Mouse (Mus musculus): ENCODE measurements around the gene Chst10.
A peak's percentile ranks its signal among the peaks of the same experiment; 100 is the strongest.

The Chst10 gene

GRCm38 (mm10) chr1:38897431-38898248 is at the start of gene Chst10:
TSS of gene Chst10 (minus strand) at chr1:38898161.
- DNase-seq = peak; percentile 94

GRCm38 (mm10) chr1:38939608-38940007 is 41.6 kb upstream of the Chst10 start:
- DNase-seq = peak; percentile 5

DNA sequence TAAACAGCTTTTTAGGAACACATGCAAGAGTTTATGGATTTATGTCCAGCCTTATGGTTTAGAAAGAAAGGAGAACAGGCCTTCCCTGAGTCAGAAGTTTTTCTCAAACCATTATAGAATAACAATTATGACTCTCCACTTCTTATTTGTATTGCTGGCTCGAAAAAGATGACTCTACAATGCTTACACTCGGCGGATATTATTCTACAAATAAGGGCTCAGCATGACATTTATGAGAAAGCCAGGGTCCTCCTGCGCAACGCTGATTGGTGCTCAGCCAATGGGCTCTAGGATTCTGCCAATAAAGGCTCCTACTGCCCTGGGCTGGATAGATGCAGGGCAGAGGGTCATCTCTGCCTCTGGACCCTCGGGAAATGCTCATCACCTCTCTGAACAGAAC is 40.9 kb upstream of the Chst10 start, which contains the start of gene Nms:
Nms (plus strand) TSS at position 301 of the 400 bp plus-strand sequence.
- DNase-seq = no peak

DNA sequence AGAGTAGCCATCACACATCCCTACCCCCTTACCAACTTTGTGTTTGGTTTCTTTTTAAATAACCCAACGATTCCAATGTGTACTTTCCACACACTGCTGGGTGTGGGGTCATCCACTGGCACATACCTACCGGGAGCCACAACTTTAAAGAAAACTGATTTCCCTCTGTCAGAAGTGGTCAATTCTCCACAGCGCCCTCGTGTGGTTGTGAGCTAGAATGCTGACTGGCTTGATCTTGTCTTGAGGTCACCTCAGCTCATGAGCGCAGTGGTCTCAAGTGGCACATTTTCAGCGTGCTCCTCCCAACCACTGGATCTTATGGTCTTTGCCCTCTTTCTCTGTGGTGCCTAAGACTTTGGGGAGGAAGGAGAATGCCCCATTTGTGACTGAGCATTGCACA is 38.8 kb upstream of the Chst10 start:
- DNase-seq = peak; percentile 51

- peak; percentile 52 for DNase-seq
These were observed 36.7 kb upstream of the Chst10 start for GRCm38 (mm10) chr1:38934668-38935067.

- no peak for DNase-seq
These were observed 32.8 kb upstream of the Chst10 start for GRCm38 (mm10) chr1:38930767-38931166.

DNA sequence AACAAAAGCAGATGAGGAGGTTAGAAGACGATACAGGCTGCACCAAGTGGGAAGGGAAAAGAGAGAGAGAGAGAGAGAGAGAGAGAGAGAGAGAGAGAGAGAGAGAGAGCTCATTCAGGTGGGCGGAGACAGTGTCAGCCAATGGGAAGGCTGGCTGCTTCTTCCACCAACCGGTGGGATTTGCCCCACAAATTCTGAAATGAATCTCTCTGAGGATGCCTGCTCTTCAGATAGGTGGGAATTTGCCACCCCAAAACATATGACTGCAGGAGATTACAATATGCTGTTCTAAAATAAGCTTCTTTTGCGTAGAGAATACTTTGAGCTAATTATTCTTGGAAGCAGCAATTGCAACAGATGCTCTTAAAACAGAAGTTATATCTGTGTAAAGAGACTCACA is 31.5 kb upstream of the Chst10 start:
- DNase-seq = no peak

- DNase-seq = no peak
These were observed 31.0 kb upstream of the Chst10 start for GRCm38 (mm10) chr1:38928996-38929395.

DNA sequence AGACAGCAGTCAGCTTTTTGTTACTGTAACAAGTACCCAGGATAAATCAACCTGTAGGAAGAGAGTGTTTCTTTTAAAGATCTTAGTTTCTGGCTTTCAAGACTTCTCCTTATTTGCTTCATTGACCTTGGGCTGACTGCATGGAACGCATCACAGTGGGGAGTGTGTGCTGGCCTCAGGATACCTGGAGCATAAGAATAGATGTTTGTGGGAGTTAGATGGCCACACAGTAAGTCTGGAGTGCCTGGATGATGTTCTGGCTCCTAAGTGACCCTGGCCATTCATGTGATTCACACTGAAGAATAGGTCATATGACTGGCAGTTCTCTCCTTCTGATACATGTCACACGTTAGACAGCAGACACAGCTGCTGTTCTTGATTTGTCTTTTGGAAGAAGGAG is 6.0 kb upstream of the Chst10 start:
- no peak for DNase-seq

DNA sequence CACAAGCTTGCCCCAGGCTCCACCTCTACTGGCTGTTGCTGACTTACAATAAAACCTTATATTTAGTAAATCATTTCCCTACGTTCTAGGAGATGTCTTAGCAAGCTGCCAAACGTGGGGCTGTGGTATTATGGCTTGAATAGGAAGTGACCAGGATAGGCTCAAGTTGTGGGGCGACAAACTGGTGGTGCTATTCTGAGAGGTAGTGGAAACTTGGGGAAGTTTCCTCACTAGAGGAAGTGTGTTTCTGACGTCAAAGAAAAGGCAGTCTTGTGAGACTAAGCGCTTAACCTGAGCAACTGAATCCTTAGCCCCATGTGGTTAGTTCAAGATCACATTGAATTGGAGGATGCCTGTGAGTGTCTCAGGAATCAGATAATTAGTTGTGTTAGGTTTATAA is 4.6 kb upstream of the Chst10 start:
- no peak for DNase-seq

- DNase-seq = no peak
These were observed 4.9 kb downstream of the Chst10 start for GRCm38 (mm10) chr1:38893081-38893480.

DNA sequence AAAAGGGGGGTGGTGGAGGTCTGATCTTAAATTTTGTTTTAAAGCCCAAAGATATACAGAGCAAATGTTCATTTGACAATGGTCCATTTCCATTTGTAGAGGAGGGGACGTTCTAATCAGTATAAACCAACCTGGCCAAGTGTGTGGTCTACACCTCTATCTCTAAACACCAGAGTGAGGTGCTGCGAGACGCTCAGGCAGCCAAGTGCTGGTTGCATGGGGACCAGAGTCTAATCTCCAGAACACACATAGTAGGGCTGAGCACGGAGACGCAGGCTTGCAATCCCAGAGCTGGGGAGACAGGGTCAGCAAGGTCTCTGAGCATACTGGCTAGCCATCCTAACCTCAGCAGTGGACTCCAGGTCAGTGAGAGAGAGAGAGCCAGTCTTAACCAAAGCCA is 6.5 kb downstream of the Chst10 start:
- no peak for DNase-seq

GRCm38 (mm10) chr1:38888803-38889202 is 9.2 kb downstream of the Chst10 start:
- DNase-seq = no peak

- DNase-seq = no peak
These were observed 10.9 kb downstream of the Chst10 start for GRCm38 (mm10) chr1:38887011-38887410.

- no peak for DNase-seq
These were observed 11.4 kb downstream of the Chst10 start for GRCm38 (mm10) chr1:38886602-38887001.

DNA sequence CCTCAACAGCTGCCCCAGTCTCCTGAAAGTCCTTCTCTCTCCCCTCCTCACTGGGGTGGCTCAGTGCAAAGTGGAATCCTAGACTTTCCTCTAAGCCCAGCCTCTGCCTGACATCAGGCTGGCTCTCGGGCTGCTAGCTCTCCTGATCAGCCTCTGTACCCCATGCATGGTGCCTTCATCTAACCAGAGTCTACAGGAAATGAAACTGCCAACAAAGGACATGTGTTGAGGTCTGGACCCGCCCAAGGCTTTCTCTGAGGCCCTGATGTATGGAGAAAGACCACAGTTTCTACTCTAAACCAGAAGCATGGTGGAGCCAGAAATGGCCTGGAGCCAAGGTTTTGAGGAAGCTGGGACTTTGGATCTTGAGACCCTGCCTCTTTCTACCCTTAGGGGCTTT is 12.0 kb downstream of the Chst10 start:
- peak; percentile 64 for DNase-seq

DNA sequence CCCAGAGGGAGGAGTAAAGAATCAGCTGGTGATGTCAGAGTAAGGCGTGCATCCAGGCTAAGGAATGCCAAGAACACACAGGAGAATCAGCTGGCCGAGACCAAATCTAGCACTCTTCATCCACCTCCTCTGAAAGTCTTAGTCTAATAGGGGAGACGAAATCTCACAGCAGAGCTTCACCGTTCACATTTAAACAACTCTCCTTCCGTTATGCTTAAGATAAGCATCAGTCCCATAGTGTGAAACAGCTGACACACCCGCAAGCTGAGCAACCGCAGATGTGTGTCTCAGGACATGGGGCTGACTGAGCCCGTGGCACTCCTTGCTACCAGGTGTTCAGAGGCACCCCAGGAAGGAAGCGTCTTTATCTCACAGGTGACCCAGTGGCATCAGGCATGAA is 14.2 kb downstream of the Chst10 start:
- DNase-seq = peak; percentile 67

DNA sequence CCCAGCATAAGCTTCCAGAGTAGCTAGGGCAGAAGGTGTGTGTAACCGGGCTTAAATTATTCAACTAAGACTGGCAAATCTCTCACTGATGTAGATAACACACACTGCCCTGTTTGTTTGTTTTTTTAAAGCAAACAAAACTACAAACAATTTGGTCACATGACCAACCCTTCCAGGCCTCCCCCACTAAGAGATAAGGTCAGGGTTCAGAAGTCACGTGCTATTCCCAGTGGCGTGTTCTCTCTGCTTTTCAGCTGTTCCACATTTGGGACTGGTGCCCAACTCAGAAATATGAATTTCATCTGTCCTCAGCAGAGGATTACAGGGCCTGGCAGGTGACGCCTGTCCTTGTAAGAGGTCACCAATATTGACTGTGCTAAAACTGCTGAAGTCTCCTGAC is 15.2 kb downstream of the Chst10 start:
- DNase-seq = no peak

DNA sequence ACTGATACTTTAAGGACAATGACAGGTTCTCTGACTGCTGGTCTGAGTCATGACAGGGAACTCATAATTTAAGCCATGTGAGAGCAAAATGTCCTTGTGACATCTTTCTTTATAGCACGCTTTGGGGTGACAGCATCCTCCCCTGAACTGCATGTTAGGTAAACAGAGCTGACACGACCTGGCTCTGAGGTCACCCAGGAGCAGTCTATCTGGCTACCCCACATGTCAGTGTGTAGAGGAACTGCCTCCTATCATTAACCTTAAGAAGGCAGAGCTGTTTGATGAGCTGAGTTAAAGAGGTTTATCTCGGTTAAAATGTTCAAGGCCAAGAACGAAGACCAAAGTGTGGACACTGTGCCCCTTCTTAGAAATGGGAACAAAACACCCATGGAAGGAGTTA is 16.6 kb downstream of the Chst10 start:
- no peak for DNase-seq

GRCm38 (mm10) chr1:38876671-38877382 is 21.1 kb downstream of the Chst10 start:
- DNase-seq = peak; percentile 37

DNA sequence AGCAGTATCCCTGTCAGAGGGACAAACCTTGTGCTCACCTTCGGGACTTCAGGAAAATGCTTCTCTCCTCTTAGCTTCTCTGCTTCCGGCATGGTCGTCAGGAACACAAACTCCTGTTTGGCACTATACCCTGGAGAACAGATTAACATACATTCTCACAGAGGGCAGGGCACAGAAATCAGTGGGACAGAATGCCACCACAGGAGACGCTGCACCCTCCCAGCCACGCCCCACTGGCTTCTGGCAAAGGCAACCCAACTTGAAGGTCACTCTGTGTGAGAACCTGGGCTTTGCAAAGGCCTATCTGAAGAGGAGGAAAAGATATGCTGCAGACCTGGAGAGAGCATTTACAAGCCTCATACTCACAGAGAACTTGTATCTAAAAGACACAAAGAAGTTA is 24.1 kb downstream of the Chst10 start:
- DNase-seq = no peak

DNA sequence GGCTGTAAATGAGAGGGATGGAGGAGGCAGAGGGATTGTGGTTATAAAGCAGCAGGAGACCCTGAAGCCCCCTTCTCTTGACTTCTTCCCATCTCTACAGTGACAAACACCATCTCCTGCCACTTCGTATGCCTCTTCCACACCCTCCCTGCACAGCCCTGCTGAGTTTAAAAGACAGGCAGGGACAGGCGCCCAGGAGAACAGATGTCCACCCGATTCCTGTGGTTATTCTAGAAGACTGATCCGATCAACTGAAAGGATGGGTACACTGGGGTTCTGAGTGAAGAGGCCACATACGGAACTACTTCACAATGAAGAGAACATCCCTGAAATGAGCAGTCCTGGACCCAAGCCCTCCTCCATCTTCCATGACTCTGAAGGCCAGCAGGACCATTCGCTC is 26.1 kb downstream of the Chst10 start:
- DNase-seq = no peak

DNA sequence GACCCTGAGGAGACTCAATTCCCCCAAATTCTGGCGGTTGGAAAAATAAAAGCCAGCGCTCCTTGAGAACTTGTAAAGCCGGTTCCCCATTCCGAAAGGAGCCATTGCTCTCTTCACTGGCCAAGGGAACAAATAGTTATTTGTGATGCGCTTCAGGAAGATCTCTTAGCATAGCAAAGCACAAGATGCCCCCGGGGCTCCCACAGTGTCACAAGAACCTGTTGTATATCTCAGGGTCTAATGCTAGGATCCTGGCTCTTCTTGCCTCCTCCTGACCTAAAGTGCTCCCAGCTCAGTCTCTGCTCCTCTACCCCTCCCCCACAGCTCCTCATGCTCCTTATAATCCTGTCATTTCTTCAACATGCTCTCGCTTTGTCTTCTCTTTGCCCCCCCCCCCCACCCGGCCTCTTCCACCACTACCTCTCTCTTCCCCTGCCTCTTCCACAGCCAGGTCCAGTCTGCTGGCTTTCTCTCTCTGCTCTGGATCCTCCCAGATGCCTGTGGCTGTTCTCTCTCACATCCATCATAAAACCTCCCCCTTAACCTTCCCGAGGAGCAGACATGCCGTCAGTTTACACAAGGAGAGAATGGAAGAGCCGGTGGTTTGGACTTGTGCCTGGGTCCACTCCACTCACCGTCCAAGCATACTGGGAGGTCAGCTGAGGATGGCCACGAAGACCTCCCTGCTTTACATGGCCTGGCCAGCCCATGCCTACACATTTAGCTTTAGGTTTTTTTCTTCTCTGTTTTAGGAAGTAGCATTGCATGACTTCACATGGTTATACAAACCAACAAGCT is 28.4 kb downstream of the Chst10 start:
- no peak for DNase-seq

- no peak for DNase-seq
These were observed 31.7 kb downstream of the Chst10 start for GRCm38 (mm10) chr1:38866242-38866641.
